Mouse (Mus musculus) forelimb bud, embryonic 11.5 days (tissue): ENCODE data around the gene Caprin2.
A peak's percentile ranks its signal among the peaks of the same experiment; 100 is the strongest.

ENCODE experiments used
- DNase-seq: peaks from one replicate; pipeline ENCODE4 v3.0.0-alpha.2; 2012; ENCODE audit warnings: low read depth, low spot score

The Caprin2 gene

DNA sequence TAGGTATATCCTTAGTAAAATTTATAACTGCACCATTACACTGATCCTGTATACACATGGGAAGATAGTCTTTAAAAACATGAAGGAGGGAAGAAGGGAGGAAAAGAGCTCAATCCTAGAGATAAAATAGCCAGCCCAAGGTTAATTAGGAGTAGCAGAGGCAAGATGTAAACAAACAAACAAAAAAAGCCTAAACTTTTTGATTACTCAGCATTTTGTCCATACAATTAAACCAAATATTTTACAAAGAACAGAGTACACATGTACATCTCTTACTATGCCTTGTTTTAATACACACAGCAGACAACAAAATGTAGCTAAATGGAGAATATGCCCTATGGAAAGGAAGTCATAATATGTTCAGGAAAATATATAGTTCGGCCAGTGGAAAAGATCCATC, 54.3 kb downstream of the Caprin2 start:
- DNase-seq, result no peak

DNA sequence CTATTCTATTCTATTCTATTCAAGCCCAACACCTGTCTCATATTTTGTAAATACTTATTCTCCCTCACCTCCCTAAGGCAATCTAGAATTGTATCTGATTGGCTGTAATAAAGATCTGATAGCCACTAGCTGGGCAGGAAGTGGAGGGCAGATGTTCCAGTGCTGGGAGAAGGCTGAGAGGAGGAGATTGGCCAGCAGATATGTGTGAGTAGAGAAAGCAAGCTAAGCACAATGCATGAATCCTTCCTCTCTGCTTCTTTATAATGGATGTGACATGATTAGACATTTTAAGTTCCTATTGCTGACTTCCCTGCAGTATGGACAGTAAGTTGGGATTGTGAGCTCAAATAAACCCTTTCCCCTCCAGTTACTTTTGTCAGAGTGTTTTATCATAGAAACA, 57.6 kb downstream of the Caprin2 start:
- DNase-seq, result no peak

DNA sequence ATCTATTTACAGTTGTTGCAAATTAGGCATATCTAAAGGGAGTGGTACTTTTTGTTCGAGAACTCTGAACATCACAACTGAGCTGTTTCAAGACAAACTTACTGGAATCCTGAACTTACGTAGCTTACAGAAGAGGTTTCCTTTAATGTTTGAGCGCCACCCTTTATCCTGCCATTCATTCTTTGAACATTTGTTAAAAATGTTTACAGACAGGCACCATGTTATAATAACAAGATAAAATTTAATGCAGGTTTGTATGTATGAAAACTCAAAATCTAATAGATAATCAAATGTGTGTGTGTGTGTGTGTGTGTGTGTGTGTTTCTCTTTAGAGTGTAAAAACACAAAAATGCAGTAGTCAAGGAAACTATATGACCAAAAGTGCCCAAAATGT, 64.3 kb downstream of the Caprin2 start:
- DNase-seq, result no peak

DNA sequence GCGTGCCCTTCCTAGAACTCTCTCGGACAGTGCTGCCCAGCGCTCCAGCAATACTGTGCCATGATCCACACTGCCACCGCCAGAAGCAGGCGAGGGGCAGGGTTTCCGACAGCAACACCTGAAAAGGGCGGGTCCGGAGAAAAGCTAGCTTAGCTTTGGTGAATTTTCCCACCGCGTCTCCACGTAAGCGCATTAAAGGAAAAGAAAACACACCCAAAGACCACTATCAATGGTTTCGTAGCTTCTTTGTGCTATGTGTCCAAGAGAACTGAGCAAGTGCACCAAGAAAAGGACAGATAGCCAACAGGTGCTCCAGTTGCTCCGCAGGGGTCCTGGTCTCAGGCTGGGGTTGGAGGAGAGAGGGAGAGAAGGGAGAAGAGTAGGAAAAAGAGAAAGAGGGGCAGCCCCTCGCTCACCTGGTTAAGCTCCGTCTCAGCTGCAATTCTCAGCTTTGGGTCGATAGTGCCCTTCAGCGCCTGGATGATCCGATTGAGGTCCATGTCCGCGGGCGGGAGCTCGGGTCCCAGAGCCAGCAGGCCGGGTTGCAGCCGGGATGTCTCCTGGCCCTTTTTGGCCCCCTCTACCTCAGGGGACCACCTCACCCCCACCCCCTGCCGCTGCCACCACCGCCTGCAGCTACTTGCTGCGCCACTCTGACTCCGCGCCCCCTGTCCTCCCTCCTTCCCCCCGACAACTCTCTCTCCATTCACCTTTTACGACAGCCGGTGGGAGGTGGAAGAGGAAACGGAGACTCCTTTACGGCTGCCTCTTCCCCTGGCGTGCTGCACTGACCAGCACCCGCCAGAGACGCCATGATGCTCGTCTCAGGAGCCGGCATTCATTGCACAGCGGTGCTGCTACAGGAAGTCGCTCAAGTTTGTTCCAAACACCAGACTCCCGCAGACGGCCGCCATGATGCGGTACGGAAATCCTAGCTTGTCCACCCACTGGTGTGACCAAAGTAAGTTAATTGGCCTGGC, 65.0 kb downstream of the Caprin2 start, which contains the start of gene Ipo8:
Gene Ipo8, minus strand, starts transcription at position 720 of the 980 bp plus-strand sequence.
- DNase-seq, result peak; percentile 95

DNA sequence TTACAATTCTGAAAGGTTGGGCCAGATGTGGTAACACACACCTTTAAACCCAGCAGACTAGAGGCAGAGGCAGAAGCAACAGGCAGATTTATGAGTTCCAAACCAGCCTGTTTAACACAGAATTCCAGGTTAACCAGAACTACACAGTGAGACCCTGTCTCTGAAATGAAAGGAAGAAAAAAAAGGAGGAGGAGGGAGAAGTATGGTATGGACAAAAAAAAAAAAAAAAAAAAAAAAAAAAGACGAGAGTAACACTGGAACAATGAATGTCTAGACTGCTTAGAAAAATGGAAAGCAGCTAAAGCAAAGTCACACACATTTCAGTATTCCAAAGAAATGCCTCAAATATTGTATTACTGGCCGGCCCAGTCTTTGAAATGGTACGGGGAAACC, 65.7 kb downstream of the Caprin2 start:
- no peak for DNase-seq

DNA sequence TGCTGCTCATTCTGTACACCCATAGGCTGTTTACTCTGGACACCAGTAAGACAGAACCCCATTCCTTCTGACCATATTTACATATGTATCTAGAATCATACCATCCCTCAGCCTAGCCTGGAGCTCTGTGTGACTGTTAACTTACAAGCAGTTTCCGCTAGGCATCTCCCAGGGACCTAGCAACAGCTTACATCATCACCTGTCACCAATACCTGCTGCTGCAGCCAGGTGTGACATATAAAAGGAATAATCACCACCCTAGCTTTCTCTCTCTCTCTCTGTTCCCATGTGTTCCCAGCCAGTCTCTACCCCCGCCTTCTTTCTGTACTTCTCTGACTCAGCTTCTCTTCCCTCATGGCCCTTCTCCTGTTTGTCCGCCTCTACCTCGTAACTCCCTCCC, 69.9 kb downstream of the Caprin2 start:
- no peak for DNase-seq

DNA sequence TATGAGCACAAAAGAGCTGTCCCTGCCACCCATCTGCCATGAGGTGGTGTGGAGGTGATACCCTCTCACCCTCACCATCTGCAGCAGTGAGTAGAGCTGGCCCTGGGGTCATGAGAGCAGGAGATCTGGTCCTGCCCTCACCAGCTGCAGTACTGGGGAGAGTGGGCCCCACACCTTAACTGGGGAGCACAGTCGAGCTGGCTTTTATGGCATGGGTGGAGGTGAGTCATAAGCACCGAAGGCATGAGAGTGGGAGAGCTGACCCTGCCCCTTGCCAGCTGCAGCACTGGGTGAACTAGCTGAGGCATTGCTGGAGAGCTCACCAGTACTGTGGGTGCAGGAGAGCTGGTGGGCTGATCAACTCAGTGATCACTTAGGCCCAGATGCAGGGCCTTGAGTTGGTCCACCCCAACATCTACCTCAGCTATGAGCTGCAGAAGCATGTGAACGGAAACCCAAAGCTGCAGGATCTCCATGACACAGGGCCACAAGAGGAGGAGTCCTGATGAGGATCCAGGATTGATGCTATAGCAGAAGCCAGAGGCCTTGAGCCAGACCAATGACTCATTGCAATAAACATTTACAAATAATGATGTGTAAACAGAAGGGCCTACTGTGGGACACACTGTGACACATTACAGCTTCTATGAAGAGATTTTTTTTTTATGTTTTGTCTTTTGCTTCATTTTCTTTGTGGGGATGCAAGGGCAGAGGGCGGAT, 77.3 kb downstream of the Caprin2 start:
- no peak for DNase-seq

DNA sequence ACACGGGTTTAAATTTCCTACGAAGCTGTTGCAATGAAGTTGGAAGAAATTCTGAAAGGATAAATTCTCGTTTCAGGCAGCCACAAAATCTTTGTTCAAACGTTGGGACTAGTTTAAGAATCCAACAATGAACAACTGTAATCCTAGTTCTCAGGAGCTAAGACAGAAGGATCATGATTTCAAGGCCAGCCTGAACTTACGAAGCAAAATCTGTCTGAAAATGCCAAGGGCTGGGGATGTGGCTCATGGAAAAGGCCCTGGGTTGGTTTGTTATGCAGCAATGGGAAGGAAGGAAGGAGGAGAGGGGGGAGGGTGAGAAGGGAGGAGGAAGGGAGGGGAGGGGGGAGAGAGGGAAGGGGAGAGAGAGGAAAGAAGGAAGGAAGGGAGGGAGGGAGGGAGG, 79.3 kb downstream of the Caprin2 start:
- no peak for DNase-seq

DNA sequence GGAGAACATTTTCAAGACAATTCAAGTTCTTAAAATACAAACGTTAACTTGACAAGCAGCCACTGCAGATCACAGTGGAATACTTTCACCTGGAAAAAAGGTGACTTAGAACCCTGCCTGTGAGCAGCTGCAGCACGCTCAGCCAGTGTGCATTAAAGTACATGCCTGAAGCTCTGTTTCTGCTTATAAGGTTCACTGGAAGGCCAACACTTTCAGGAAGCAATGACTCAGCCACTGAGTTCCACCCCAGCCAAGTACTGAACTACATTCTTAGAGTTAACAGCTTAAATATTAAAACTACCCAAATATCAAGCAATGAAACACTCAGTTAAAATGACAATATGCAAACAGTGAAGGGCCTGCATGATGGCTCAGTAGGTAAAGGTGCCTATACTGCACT, 84.9 kb downstream of the Caprin2 start:
- DNase-seq, result no peak

DNA sequence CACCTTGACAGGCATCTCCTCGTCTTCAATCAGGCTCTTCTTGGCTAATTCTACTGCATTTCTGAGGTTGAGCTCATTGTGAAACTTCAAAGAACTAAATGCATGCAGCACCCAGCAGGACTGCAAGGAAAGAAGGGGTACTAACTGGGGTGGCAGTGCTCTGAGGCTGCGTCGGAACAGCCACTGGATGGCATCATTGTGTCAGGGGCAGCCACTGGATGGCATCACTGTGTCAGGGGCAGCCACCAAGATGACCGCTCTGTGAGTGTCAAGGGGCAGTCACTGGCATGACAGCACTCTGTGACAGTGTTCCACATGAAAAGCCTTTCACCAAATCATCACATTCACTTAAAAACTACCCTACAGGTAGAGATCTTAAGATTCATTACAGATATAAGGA, 96.3 kb downstream of the Caprin2 start:
- DNase-seq, result no peak

DNA sequence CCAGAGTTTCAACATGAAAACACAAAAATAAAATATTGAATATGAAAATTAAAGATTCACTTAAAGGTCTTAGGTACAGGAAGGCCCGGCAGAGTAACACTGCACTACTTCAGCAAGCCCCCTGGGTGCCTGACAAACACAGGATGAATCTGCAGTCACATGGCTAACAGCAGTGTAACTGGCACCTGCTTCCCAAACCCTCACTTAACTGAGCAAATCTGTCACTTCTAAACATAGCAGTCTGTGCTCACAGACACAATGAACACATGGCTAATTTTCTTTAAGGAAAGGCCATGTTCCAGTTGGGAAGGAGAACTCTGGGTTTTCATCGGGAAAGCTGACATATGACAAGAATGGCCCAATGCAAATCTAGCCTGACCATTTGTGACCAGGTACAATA, 100.9 kb downstream of the Caprin2 start:
- no peak for DNase-seq
